Mouse (Mus musculus) thymus, postnatal 36 days (tissue): ENCODE results near the gene Igsf11.

Experiments used
- DNase-seq, 2 experiments: peaks; one replicate each; pipeline ENCODE4 v3.0.0; 2022; ENCODE audit warnings: mixed read lengths in 2 of 2

The Igsf11 gene

DNA sequence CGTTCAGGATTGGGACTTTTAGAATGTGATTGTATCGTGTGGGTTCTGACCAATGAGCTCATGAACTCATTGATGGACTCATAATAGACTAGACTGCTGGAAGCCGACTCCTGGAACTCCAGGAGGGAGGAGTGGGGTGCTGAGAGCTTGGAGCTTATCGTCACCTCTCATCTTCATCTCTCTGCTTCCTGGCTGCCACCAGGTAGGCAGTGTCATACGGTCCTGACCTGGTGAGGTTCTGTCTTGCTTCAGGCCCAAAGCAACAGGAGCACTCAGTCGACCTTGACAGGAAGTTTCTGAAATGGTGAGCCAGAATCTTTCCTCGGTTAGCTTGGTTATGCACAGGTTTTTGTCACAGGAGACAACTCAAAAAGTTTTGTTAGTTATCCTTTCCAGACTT lies at the start of gene Igsf11:
Gene Igsf11, plus strand, starts transcription at position 301 of the 400 bp plus-strand sequence.
- no peak for DNase-seq

DNA sequence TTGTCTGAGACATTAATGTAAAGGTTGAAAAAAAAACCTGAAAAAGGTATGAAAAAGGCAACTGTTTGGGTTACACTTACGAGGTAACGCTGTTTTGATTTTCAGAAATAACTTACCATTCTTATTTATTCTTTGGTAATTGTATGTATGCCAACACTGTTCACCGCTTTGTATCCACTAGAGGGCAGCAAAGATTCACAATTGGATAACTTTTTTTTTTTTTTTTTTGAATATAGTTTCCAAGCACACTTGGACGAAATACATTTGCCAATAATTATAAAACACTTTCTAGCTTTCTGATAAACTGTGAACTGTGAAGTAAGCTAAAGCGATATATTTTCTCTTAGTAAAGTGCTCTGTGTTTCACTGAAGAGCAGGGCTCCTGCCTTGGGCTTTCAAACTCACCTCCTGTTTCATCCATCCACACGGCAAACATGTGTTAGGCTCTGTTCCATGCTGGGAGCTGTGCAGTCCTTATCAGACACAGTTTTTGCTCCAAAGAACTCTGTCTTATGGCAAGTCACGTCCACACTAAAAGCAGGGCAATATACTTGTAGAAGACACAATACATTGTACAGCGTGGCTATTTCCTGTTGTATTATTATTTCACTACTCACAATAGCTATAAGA lies 34.2 kb upstream of the Igsf11 start:
- DNase-seq, result no peak

DNA sequence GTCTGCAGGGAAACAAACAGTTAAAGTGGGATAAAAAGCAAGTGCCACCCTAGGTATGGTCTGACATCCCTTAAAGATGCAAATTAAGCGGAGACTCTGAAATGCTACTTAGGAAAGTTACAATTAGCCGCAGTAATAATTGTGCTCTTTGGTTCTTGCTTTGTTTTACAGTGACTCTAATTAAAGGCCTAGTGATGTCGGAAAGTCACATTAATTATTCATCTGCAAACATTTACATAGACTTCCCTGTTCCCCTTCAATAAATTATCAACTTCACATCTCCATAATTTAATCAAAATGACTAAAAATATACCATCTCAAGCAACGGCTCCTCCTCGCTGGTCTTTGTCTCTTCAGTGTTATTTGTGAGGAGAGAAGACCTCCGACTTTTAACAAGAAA lies 31.9 kb upstream of the Igsf11 start:
- no peak for DNase-seq

DNA sequence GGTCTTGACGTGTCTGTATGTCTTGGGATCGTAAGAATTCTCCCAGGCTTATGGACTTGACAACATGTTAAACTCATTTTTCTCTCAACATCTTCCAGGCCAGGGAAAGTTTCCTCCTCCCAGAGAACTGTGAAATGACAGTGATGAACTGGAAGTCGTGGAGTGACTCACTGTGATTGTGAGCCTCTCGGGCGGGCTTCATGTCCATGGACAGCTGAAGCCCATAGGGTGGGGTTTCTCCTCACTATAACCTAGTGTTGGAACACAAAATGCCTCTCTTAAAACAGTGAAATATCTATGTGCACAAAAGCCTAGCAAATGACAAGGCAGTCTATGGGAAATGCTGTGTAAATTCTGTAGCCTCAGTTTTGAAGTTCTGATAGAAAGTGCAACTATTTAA lies 28.1 kb upstream of the Igsf11 start:
- DNase-seq, result no peak

DNA sequence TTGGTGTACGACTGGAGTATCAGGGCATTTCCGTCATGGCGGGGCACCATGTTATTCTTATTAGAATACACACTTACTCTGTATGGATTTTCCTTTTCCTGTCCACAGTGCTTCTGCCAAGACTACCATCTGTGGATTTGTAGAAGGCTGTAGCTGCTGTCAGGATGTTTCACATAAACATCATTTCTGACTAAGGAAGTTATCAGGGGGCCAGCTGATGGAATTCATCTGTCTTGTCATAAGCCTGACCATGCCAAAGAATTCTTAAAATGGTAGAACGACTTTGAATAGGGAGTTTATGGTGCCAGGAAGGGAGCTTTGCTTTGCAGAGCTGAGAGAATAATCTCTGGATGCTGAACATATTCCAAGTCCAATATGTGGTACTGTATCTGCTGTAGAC lies 19.2 kb upstream of the Igsf11 start:
- no peak for DNase-seq

DNA sequence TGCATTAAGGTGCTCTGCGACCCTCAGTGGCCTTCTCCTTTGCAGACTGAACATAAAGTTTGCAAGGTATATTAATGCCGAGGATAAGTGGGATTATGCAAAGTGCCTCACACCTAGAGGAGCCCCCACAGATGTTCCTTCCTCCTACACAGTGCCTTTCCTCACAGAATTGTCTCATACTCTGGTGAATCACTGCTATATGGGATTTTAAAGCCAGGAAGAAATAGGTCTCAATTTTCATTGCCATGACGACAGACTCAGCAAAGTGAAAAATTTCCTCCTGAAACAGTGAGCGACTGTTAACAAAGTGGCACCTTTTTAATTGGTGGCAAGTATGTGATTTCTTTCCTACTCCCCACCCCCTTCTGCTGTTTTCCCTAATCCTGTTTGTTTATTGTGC lies 18.0 kb upstream of the Igsf11 start:
- no peak for DNase-seq

DNA sequence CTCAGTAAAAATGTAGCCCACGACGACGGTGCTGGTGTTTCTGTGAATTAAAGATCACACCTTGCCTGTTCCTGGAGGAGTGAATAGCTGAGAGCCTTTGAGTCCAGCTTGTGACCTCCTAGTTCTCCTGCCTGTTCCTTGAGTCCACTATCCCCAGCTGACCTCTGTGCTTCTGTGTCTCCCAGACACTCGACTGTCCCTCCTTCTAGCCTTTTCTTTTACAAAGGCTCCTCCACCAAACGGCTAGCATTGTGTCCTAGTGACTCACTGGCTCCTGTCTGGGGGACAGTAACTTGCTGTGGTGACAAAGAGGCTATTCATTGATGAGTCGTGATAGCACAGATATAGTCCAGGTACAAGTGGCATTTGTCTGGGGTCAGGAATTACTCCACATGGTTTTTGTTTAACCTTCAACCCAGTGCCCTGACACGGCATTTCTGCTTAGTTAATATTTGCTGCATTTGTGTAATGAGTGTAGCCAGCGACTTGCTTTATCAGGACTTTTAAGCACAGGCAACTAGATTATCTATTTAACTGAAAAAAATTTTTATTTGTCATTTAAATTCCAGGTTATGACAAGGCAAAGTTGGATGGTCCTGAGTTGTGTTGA lies 6.5 kb downstream of the Igsf11 start:
- no peak for DNase-seq

DNA sequence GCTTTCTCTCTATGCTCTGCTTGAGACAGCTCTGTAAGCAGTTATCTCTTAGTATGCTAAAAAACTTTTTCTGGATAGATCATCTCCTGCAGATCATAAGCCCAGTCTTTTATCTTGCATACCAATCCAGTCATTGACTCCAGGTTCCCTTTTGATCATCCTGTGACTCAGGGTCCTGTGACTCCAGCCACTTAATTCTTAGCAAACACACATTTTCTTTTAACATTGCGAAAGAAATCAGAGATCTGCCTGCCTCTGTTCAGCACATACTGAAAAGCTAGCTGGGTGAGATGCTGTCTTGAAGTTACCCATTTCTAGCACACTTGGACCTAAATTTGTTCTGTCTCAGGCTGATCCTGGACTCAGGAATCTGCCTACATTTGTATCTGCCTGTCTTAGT lies 7.6 kb downstream of the Igsf11 start:
- DNase-seq, result no peak

DNA sequence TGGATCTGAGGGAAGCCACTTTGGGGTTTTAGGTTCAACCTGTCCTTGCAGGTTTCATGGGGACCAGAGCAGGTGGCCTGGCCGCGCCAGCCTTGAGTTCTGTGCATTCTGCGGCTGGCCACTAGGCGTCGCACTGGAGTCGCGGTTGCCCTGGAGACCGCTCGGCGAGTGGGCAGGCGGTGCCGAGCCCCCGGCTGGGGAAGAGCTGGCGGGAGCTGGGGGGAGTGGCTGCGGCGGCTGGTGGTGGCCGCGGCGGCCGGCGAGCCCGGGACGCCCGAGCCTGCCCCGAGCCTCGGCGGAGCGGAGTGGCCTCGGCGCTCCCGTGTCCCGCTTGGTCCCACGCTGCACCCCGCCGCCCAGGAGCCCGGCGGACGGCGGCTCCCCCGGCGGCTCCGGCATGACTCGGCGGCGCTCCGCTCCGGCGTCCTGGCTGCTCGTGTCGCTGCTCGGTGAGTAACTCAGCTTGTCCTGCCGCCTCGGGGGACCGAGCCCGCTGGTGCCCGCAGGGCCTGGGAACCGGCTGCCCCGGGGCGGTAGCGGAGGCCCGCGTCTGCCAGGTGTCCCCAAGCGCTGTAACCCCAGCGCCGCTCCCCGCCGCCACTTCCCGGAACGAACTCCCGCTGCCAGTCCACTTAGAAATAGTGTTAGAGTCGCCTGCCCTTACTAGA lies 9.8 kb downstream of the Igsf11 start:
- peak; percentile 83 to 88 for DNase-seq

DNA sequence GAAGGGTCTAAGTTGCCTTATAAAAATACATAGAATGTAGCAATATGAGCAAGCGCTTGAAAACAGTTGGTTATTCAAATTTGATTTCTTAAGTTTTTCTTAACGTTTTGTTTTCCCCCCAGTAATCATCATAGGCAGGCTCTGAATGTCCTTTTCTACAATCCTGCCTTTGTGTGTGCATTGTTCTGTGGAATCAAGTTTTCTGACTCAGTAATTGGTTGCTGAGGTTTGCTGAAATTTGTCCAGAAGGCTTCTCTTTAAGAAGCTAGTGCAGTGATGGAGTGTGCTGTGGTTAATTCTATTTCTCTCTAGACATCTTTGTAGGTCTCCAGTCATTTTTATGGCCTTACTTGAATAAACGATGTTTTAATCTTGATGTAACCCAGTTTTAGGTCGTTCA lies 10.5 kb downstream of the Igsf11 start:
- DNase-seq, result no peak

DNA sequence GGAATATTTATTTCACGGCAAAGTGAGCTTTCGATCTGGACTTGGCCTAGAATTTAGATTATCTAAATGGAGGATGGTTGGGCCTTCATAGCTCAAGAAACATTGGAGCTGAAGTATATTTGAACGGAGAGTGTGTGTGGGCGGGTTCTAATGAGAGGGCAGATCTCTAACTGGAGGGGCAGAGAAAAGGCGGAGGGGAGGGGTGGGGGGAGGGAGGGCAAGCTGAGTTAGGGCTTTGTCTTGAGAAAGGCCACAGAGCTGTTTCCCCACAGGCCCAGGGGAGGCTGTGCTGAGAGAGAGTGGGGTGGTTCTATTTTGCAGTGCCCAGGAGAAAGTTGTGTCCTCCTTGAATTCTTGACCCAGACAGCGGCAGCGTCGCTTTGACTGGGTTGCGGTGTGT lies 11.7 kb downstream of the Igsf11 start:
- no peak for DNase-seq

DNA sequence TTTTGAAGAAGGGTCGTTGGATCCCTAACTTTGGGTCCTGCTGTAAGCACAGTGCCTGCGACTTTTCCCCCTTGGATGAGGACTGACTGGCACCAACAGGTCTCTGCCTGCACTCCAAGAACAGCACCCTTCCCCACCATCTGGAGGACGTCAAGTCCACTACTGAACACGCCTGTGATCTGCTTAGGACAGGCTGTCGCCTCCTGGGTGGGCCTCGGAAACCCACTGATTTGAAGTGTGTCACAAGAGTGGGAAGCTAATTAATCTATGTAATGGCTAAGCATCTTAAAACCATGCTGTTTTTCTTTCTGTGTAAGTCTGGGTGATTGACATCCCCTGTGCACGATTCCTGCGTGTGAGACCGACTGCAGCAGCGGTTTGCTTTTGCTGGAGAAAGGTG lies 13.4 kb downstream of the Igsf11 start:
- DNase-seq, result no peak

DNA sequence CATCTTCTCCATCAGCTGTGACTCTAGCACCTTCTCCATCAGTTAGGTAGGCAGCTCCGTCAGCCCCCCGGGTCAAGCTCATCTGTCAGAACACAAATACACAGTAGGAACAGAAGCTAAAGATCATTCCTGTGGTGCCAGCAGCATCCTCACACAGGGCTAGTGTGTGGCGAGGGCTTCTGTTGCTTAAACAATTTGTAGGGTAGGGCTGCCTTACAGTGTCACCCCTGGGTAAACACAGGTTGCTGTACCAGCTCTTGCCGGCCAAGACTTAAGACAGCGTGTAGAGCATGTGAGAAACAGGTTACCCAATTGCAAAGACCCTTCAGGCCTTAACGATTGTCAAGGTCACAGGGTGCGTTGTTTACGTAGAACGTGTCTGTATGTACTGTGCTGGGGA lies 15.8 kb downstream of the Igsf11 start:
- DNase-seq, result no peak

DNA sequence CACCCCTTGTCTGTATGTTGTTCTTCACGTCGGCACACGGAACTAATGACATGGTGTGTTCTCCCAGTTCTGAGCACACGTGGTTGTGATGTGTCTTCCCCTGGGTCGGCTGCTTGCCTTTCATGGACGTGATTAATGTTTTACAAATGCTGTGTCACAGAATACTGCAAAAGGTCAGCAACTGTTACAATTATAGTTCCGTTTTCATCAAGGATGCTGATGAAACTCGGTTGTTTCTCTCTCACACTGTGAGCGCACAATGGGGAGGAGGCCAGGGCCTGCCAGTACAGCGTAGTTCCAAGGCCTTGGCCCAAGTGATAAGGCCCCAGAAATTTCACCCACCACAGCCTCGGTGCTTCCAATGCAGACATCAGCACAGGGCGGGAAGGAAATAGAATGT lies 17.0 kb downstream of the Igsf11 start:
- no peak for DNase-seq

DNA sequence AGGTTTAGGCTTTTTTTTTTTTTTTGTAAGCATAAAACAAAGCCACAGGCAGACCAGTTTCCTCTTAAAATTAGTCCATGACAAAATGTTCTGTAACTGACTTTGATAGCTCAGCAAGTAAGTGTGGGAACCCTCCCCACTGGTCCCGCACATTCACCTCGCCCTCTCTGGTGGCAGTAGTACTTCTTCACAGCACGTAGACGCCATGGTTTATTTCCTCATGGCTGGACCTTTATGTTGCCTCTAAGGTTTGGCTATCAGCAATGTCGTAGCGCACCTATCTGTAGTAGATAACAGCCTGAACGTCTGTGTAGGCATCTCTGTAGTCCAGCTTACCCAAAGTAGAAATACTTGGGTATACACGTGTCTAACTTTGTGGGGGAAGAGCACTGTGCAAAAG lies 17.6 kb downstream of the Igsf11 start:
- no peak for DNase-seq

DNA sequence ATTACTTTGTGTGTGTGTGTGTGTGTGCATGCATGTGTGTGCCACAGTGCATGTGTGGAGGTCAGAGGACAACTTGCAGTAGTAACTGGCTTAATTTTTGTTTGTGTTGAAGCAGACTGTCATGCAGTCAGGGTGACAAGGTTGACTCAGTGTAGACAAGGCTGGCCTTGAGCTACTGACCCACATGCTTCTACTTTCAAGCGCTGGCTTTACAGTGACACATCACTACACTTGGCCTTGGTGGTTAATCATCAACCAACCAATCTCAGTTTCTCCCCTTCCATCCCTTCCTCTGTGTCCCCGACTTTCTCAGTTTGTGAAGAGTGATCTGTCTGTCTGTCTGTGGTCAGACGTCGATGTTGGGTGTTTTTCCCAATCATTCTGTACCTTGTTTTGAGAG lies 23.0 kb downstream of the Igsf11 start:
- DNase-seq, result no peak

DNA sequence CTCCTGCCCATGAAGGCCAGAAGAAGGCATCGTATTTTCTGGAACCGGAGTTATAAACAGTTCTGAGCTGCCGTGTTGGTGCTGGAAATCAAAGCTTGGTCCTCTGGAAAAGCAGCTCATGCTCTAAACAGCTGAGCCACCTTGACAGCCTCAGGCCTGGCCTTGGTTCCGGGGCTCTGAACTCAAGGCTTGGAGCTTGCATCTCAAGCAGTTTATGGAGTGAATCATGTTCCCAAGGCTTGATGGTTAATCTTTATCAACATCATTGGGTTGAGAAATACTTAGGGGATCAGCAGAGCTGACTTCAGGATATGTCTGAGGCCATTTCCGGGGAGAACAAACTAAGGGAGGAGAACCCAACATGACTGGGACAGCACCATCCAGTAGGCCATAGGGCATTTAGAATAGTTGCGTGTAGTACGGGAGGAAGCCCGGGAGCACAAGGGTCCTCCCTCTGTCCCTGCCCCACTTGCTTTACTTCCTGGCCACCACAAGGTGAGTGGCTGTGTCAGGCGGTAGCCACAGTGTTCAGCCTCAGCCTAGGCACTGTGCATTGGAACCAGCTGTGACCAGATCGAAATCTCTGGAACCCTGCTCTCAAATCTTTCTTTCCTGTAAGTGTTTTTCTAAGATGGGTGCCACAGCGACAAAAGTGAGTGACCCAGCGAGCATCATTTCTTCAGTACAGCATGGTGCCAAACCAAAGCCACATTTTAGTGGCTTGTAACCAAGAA lies 23.7 kb downstream of the Igsf11 start:
- no peak for DNase-seq

DNA sequence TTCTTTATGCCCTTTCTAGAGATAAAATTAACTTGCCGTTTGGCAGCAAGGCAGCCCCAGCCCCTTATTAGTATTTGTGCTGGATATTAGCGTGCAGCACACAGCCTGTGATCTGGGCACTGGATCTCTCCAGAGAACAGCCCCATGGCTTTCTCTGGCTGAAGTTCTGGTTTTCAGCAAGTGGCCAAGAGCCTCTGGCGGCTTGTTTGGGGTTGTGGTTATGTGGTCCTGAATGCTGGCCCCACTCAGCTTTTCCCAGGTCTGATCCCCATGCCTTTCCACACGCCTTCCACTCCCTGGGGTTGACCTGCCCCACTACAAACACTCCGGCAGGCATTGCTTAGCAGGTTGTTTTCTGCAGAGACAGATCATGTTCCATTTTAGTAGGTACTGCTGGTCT lies 24.4 kb downstream of the Igsf11 start:
- DNase-seq, result no peak

DNA sequence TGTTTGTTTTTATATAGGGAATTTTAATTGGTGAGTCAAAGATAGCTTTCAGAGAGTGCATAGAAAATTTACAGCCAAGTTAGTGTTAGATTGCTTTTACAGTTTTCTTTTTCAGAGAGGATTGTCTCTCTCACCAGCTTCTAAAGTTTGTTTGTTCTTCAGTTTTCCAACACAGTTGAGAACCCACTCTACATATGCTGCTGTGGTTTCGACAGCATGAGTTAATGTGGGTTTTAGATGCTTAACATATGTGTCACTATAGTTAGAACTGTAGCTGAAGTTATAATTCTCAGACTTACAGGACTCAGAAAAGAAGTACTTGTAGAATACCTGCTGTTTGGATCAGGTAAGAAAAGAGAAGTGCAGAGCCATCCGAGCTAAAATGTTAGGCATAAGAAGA lies 25.6 kb downstream of the Igsf11 start:
- DNase-seq, result no peak

DNA sequence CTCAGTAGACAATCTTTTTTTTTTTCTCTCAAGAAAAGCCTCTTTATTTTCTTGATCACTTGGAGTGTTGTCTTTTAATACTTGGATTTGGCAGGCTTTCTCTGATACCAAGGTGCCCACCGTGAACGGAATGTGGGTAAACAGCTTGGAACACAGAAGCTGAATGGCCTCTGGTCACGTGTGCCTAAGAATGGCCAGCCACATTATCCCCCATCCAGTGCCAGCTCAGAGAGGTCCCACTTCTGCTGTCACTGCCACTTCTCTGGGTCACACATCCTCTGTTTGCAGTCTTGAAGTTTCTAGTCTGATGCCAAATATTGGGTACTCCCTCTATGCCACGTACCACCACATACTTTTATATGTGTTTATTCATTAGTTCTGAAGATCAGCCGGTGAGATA lies 28.0 kb downstream of the Igsf11 start:
- no peak for DNase-seq

DNA sequence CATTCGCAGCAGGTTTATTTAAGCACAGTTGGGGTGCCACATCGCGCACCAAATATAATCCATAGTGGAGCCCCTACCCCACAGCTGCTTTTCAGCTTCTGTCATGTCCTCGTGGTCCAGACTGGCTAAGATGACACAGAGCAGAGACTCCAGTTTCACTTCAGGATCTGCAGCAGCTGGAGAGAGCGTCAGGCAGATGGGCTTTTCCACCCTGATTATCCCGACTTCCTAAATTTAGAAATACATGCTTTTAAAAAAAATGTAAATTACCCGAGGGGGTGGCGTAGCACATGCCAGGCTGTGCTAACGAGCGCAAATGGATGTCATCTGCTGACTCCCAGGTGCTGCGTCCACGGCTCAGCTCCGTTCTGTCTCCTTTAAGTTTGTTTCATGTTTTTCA lies 32.5 kb downstream of the Igsf11 start:
- DNase-seq, result no peak

DNA sequence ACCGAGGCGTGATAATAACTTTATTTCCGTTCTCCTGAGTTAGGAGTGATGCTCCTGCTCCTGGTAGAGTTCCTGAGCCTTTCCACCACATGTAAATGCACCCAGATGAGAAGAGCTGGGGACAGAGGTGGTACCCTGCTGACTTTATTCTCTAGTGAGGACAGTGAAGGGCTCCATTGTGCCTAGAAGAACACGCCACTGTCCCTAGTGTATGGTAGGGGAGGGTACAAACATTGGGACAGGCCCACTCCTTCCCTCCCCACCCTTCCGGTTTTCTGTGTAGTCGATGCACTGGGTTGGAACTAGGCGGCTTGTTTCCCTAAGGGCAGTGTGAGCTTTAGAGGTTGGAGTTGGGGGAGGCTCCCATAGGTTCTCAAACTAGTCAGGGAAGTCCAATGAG lies 36.3 kb downstream of the Igsf11 start:
- no peak for DNase-seq

DNA sequence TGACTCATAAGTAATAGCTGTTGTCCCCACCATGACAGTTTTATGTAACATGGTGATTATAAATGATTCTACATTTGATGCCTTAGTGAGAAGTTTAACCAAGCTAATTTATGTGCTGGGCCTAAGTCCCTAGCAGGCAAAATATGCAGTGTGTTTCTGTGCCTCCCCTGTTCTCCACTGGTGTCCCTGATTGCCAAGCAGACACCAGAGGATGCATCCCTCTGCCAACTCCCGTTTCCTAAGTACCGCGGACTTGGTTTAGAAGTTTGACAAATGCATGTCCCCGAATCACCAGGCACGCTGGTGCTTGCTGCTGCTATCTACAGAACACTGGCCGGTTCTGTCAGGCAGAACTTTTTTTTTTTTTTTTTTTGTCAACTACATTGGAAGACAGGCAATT lies 39.0 kb downstream of the Igsf11 start:
- DNase-seq, result no peak

DNA sequence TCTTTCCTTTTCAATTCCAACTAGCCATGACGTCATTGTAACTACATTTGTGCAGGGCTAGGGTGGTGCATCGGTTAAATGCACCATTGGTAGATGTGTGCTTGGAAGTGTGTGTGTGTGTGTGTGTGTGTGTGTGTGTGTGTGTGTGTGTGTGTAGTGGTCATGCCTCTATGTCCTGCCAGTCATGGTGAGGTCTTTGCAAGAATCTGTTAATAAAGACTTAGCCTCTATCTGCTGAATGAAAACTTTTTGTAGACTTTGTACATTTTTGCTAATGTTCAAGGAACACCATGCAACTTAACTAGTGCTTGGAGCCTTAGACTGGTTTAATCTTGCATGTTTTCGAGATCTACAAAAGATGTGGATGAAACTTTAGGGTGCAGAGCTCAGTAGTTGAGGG lies 48.3 kb downstream of the Igsf11 start:
- DNase-seq, result no peak
